In genomic region chr1:89656643-89657321, GRCm38 (mm10) we compare ENCODE assay signal across 8 mouse cellular contexts.
A peak's percentile ranks its signal among the peaks of the same experiment; 100 is the strongest.
DNase-seq lines count a peak whose midpoint lies in the region.

No protein-coding gene starts in this region.

- intact Hi-C loops in left cerebral cortex, postnatal 25 days (cut with DNase I), result no loop called here

- DNase-seq in kidney, postnatal 10 days, result peak; percentile 63
- DNase-seq in kidney, adult 11 months, result no peak
- peak; percentile 77 for DNase-seq in adrenal gland, postnatal 25 days
- peak; percentile 48 to 72 for DNase-seq in heart, adult 18-20 months
- DNase-seq in left cerebral cortex, postnatal 25 days (ENCODE audit: low spot score in 2 of 2), result peak; percentile 48 to 81
- DNase-seq in right cerebral cortex, postnatal 14 days, result peak; percentile 52
- no peak for DNase-seq in ovary, postnatal 14 days (ENCODE audit: low spot score)
- no peak for DNase-seq in thymus, postnatal 25 days

Comparison
In these comparisons a context has a peak if more than half of its experiments do, and no peak if none do; other contexts are left out.
1. DNase-seq: peak in kidney, postnatal 10 days (single experiment), adrenal gland, postnatal 25 days (single experiment), heart, adult 18-20 months (2 of 2), left cerebral cortex, postnatal 25 days (2 of 2) and right cerebral cortex, postnatal 14 days (single experiment); none in kidney, adult 11 months (single experiment), ovary, postnatal 14 days (single experiment) and thymus, postnatal 25 days (single experiment).